Mouse (Mus musculus) mammary gland, adult 2 months (tissue): ENCODE results near the gene Tbpl1. TPM values are rescaled to one million over a fixed set of nuclear protein-coding genes. Genes with fewer than 3 reads are reported as not detected.

Experiments used
- polyA plus RNA-seq: library from polyadenylated mRNA; depleted of rRNA; stranded (reverse); fragments of >200 nt; gene quantifications from 2 replicates; pipeline ENCODE4 v1.2.3, GENCODE M21; 2012; ENCODE audit warnings: low replicate concordance; rRNA removed

The Tbpl1 gene
- polyA plus RNA-seq, result 18.6 and 30.3 TPM in 2 replicates

DNA sequence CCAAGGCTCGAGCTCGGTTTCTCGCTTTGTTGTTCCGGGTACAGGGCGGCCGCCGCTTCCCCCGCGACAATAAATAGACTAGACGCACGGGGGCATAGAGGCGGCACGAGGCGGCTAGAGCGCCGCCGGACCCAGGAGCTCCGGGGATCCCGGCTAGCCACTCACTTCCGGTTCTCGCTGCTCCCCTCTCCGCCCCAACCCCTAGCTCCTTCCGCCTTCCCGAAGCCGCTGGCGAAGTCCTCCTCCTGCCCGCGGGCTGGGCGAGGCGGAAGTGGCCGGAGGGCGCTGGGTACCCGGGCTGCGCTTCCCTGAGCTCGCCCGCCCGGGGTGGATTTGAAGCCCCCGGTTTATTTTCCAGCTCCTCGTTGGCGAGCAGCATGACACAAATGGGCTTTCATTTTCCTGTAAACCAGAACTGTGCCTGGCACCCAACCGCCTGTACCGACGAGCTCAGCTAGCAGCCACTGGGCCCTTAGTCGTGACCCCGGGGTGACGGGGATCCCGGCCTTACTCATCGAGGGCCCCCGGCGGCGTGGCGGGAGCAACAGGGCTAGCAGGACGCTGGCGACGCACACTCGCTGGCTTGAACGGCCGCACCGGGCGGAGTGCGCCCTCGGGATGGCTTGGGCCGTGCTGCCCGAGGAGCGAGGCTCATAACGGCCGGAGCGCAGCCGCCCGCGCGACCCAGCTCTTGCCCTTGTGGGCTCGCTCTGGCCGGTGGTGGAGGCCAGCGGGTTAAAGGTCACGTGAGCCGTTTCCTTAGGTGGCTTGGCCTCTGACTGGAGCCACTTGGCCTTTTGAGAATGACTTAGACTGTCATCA, at the start of gene Tbpl1:
Gene Tbpl1, minus strand, starts transcription at position 667 of the 822 bp plus-strand sequence.

Other genes with a start within 250 kb of the Tbpl1 start
- gene Slc2a12, start 86.9 kb downstream of the Tbpl1 start, polyA plus RNA-seq, result 0.98 and 4.3 TPM in 2 replicates
- 0.14 TPM in 1 of 2 replicates, not detected in the other for gene Tcf21, start 88.2 kb upstream of the Tbpl1 start, polyA plus RNA-seq